Mouse (Mus musculus) myocyte (in vitro differentiated cells): ENCODE measurements around the gene Myh9.

Source experiments
- E2F4 ChIP-seq: IDR thresholded peaks from one replicate; pipeline ENCODE4 v1.6.1; 2011; ENCODE audit warnings: mild to moderate bottlenecking, control low read depth, moderate library complexity; ENCODE audit not compliant: insufficient read depth
- POLR2A ChIP-seq: IDR thresholded peaks from one replicate; pipeline ENCODE4 v1.6.1; 2011; ENCODE audit warnings: low read depth, mild to moderate bottlenecking, control low read depth, moderate library complexity; ENCODE audit not compliant: insufficient read length
- TCF12 ChIP-seq: IDR thresholded peaks from one replicate; pipeline ENCODE4 v1.6.1; 2011; ENCODE audit warnings: mild to moderate bottlenecking, control low read depth; ENCODE audit not compliant: poor library complexity, insufficient read depth, severe bottlenecking
- USF1 ChIP-seq: IDR thresholded peaks from one replicate; pipeline ENCODE4 v1.6.1; 2011; ENCODE audit warnings: low read depth, mild to moderate bottlenecking, control low read depth, moderate library complexity

- TF ChIP-seq USF1 (no peak), POLR2A (no peak), E2F4 (no peak), TCF12 (no peak)
These were observed 7.1 kb upstream of the Myh9 start for GRCm38 (mm10) chr15:77849039-77849436.
